Mouse (Mus musculus): ENCODE measurements around the gene Gm17535.
"Not testable (repeated sequence)": the region's sequence is repeated elsewhere in the genome, so short reads cannot be mapped to it uniquely, and the experiment has no call there.

- not testable (repeated sequence) for TF ChIP-seq CTCF (IDR thresholded peaks at IDR 0.05; ENCODE audit: low read depth, low read length); POLR2A (IDR thresholded peaks at IDR 0.05; ENCODE audit: borderline replicate concordance, low read depth, low read length)
These were observed 2.2 kb downstream of the Gm17535 start, which contains the start of gene Gm10715 for GRCm38 (mm10) chr9:3036577-3036976.

Measured in bone marrow macrophage, adult 2 months (primary cell).